Comparison of ENCODE assay signal across 8 mouse cellular contexts in the genomic region with DNA sequence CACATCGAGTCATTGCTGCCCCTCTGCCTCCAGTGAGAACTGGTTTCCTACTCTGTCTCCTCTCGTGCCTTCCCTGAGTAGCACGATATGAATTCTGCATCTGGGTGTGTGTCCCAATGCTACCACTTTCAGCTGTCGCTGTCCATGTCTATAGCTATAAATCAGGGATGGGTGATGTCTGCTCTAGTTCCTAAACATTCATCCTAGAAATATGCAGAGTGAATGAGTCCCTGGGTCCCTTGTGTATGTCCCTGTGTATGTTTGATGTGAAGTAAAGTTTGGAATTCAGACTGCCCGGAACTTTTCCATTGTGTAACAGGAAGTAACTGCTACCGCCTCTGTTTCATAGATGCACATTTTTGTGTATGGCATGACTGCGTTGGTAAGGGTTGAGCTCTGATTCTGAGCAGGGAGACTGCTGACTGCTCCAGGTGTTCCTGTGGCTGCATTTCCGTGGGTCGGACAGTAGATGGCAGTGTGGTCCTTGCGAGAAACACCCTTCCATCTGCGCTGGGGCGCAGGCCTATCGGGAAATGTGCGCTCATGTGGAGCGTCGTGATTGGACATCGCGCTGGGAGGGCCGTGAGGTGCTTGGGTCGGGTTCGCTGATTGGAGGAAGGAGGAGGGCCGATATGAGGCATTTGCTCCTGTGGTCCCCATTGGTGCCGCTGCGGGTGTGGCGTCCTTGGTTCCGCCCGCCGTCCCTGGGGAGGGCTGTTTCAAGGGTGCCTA. TPM values are rescaled to one million over a fixed set of nuclear protein-coding genes. Genes with fewer than 3 reads are reported as not detected.
DNase-seq lines count a peak whose midpoint lies in the region; ATAC-seq and TF ChIP-seq lines count a peak whose summit lies in the region.

No protein-coding gene starts in this region.

- peak; percentile 100 for ATAC-seq in kidney, embryonic 14.5 days (ENCODE audit: low FRiP score, low TSS enrichment)
- ATAC-seq in limb, embryonic 15.5 days (ENCODE audit: insufficient number of reproducible peaks, low FRiP score, low TSS enrichment, low read depth): peak; percentile 99

- DNase-seq in 416B (ENCODE audit: low read depth): peak; percentile 98
- DNase-seq in heart, adult 9 months (ENCODE audit: low spot score in 2 of 2): peak; percentile 97
- DNase-seq in monocyte, adult 2 months (ENCODE audit: low read depth in 1 of 2, low spot score in 2 of 2): peak; percentile 83 to 91
- peak; percentile 94 to 96 for DNase-seq in spleen, postnatal 36 days (ENCODE audit: low spot score in 2 of 2)

- H3K9me3 ChIP-seq in kidney, embryonic 14.5 days (ENCODE audit: control insufficient read depth, low read length): no peaks in the 10 kb centered on the region
- no peaks in the 10 kb centered on the region for H3K9me3 ChIP-seq in limb, embryonic 15.5 days

- H3K4me3 ChIP-seq in bone marrow macrophage, adult 2 months (ENCODE audit: insufficient read depth, low read length): peak overlapping the region; percentile 53
- peak overlapping the region; percentile 28; the same call in 1 of the 2 replicates for H3K4me3 ChIP-seq in embryonic fibroblast, embryonic 13.5 days (ENCODE audit: insufficient read depth, low read length)
- peak overlapping the region; percentile 47 for H3K4me3 ChIP-seq in kidney, embryonic 14.5 days (ENCODE audit: low read length)
- peak overlapping the region; percentile 46 for H3K4me3 ChIP-seq in limb, embryonic 15.5 days

- H3K4me1 ChIP-seq in bone marrow macrophage, adult 2 months (ENCODE audit: control insufficient read depth, insufficient read depth, low read length): peaks cover 3% of the 10 kb centered on the region; the same call in 1 of the 2 replicates
- peaks cover 5% of the 10 kb centered on the region; the same call in 1 of the 2 replicates for H3K4me1 ChIP-seq in embryonic fibroblast, embryonic 13.5 days (ENCODE audit: control insufficient read depth, insufficient read depth, low read length)
- H3K4me1 ChIP-seq in kidney, embryonic 14.5 days (ENCODE audit: control insufficient read depth, insufficient read depth, low read length): peaks cover 8% of the 10 kb centered on the region; the same call in 1 of the 2 replicates
- H3K4me1 ChIP-seq in limb, embryonic 15.5 days: peaks cover 5% of the 10 kb centered on the region; the same call in 1 of the 2 replicates

- peak overlapping the region; percentile 55 for H3K4me2 ChIP-seq in kidney, embryonic 14.5 days (replicated peaks; ENCODE audit: low read depth, low read length)
- peak overlapping the region; percentile 69 for H3K4me2 ChIP-seq in limb, embryonic 15.5 days

- WGBS in kidney, embryonic 14.5 days: 11% methylated on average over 28 of the region's 28 CpGs
- WGBS in limb, embryonic 15.5 days: 9% methylated on average over 28 of the region's 28 CpGs

- peak; percentile 55 for TF ChIP-seq CTCF in bone marrow macrophage, adult 2 months (IDR thresholded peaks at IDR 0.05; ENCODE audit: low read depth, low read length)
- TF ChIP-seq CTCF in embryonic fibroblast, embryonic 13.5 days (IDR thresholded peaks at IDR 0.05; ENCODE audit: borderline replicate concordance, insufficient read depth, low read length): peak; percentile 99

- peaks cover 17% of the 10 kb centered on the region; the same call in 1 of the 2 replicates for H3K36me3 ChIP-seq in kidney, embryonic 14.5 days (ENCODE audit: control insufficient read depth, insufficient read depth, low read length)
- H3K36me3 ChIP-seq in limb, embryonic 15.5 days: peaks cover 35% of the 10 kb centered on the region

- peak overlapping the region; percentile 63 for H3K27ac ChIP-seq in bone marrow macrophage, adult 2 months (ENCODE audit: insufficient read depth, low read depth, low read length)
- peak overlapping the region; percentile 73 for H3K27ac ChIP-seq in embryonic fibroblast, embryonic 13.5 days (ENCODE audit: insufficient read depth, low read length)
- peak overlapping the region; percentile 60; the same call in 1 of the 2 replicates for H3K27ac ChIP-seq in kidney, embryonic 14.5 days (ENCODE audit: low read depth, low read length)
- H3K27ac ChIP-seq in limb, embryonic 15.5 days: peak overlapping the region; percentile 85

- H3K9ac ChIP-seq in kidney, embryonic 14.5 days (ENCODE audit: low read depth, low read length): peak overlapping the region; percentile 50
- H3K9ac ChIP-seq in limb, embryonic 15.5 days: 0 out of 2 replicates have a peak overlapping the region, but pooled peaks have one; percentile 18

- TF ChIP-seq POLR2A in bone marrow macrophage, adult 2 months (IDR thresholded peaks at IDR 0.05; ENCODE audit: borderline replicate concordance, low read depth, low read length): no peak
- TF ChIP-seq POLR2A in embryonic fibroblast, embryonic 13.5 days (IDR thresholded peaks at IDR 0.05; ENCODE audit: low read depth, low read length): no peak

- H3K27me3 ChIP-seq in kidney, embryonic 14.5 days (ENCODE audit: control insufficient read depth, insufficient read depth, low read length): no peaks in the 10 kb centered on the region
- no peaks in the 10 kb centered on the region for H3K27me3 ChIP-seq in limb, embryonic 15.5 days

RNA-seq across cellular contexts. Expression of gene Mrps27, which starts 8.3 kb away (rescaled TPM):
- polyA plus RNA-seq in bone marrow macrophage, adult 2 months (2012; ENCODE audit: insufficient read depth, insufficient read length, missing spikeins): 10.3 and 11.0 TPM in 2 replicates
- 20.8 and 26.1 TPM in 2 replicates for polyA plus RNA-seq in embryonic fibroblast, embryonic 13.5 days (2011; ENCODE audit: insufficient read length, low read depth, missing spikeins)
- polyA plus RNA-seq in kidney, embryonic 14.5 days (2014; fragmentation: Nextera tagmentation; extraction: Ambion mirVana): 53.6 and 70.3 TPM in 2 replicates
- 50.2 and 52.0 TPM in 2 replicates for polyA plus RNA-seq in limb, embryonic 15.5 days (2015; fragmentation: Nextera tagmentation; extraction: Ambion mirVana)

RNA-seq across cellular contexts. Expression of gene Ptcd2, which starts 8.4 kb away (rescaled TPM):
- polyA plus RNA-seq in bone marrow macrophage, adult 2 months (2012; ENCODE audit: insufficient read depth, insufficient read length, missing spikeins): 21.5 and 27.3 TPM in 2 replicates
- 19.7 and 23.2 TPM in 2 replicates for polyA plus RNA-seq in embryonic fibroblast, embryonic 13.5 days (2011; ENCODE audit: insufficient read length, low read depth, missing spikeins)
- polyA plus RNA-seq in kidney, embryonic 14.5 days (2014; fragmentation: Nextera tagmentation; extraction: Ambion mirVana): 57.5 and 59.1 TPM in 2 replicates
- polyA plus RNA-seq in limb, embryonic 15.5 days (2015; fragmentation: Nextera tagmentation; extraction: Ambion mirVana): 40.3 and 41.7 TPM in 2 replicates

Comparison
In these comparisons a context has a peak if more than half of its experiments do, and no peak if none do; other contexts are left out.
1. Peak in every context shown above with its lines: DNase-seq, ATAC-seq, H3K4me3 ChIP-seq and H3K27ac ChIP-seq.